Mouse (Mus musculus) layer of hippocampus, adult 2 months (tissue): ENCODE data around the gene Itga11. TPM values are rescaled to one million over a fixed set of nuclear protein-coding genes. Genes with fewer than 3 reads are reported as not detected.

Experiments used
- DNase-seq, 2 experiments: peaks; one replicate each; pipeline ENCODE4 v3.0.0; 2022; ENCODE audit warnings: low spot score in 2 of 2
- H3K27ac ChIP-seq: fragments of 200-600 bp; 2 replicates; pipeline ENCODE4 v1.8.1; 2022
- H3K4me3 ChIP-seq: fragments of 200-600 bp; 2 replicates; pipeline ENCODE4 v1.8.1; 2022; ENCODE audit warnings: mild to moderate bottlenecking
- CTCF ChIP-seq: fragments of 200-600 bp; conservative IDR thresholded peaks from 2 replicates; pipeline ENCODE4 v1.8.1; 2022; ENCODE audit warnings: antibody characterized with exemption, mild to moderate bottlenecking, moderate library complexity
- total RNA-seq, 2 experiments: library from RNA; stranded (reverse); gene quantifications; 2 replicates each; pipeline ENCODE4 v1.2.3; 2021

Itga11 gene
- total RNA-seq, 2 experiments from 2014 or later, result 4.5 to 5.3 TPM

DNA sequence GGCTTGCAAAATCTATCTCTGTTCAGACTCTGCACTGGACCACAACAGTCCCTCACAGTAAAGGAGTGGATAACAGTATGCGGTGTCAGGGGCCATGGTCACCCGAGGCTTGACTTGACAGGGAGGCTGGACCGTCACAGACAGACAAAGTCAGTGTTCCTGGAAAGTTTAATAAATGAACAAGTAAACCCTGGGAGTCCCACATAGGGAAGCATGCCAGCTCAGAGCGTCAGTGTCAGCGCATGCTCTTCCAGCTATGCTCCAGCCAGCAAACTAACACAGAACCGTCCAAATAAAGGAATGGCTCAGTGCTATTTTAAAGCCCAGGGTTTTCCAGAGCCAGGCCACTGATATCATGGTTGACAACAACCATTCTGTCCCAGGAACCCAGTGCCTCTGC lies 69.0 kb downstream of the Itga11 start:
- TF ChIP-seq CTCF, result no peak

GRCm38 (mm10) chr9:62749666-62750065 lies 72.0 kb downstream of the Itga11 start:
- no peak for TF ChIP-seq CTCF
- DNase-seq, result no peak
- H3K27ac ChIP-seq, result no peak overlapping the region
- H3K4me3 ChIP-seq, result no peak overlapping the region

More for the DNA sequence above, 69.0 kb downstream of the Itga11 start:
- DNase-seq, result no peak
- no peak overlapping the region for H3K27ac ChIP-seq
- H3K4me3 ChIP-seq, result no peak overlapping the region

- DNase-seq, result no peak
- TF ChIP-seq CTCF, result no peak
- H3K4me3 ChIP-seq, result no peak overlapping the region
- H3K27ac ChIP-seq, result no peak overlapping the region
Observed at GRCm38 (mm10) chr9:62750381-62750780, 72.8 kb downstream of the Itga11 start.

DNA sequence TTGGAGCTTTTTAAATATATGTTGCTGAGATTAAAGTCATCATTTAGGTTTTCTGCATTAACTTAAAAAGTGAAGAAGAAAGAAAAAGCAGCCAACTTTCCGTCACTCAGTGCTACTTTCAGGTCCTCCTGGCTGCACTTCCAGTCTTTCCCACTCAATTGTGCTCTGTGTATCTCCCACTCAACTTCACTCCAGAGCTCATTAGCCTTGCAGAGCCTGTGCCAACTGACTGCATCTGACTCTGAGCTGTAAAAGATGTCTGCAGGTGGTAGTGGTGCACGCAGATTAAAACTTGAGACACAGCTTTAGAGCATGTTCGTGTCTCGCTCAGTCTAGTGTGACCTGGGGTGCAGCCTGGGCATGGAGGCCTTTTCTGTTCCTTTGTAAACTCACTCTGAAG lies 80.7 kb downstream of the Itga11 start:
- H3K27ac ChIP-seq, result peak overlapping the region; percentile 73
- DNase-seq, result peak in 1 of 2 experiments; percentile 82
- no peak overlapping the region for H3K4me3 ChIP-seq
- 0 out of 2 replicates have a peak, but pooled peaks have one; percentile 12 for TF ChIP-seq CTCF

GRCm38 (mm10) chr9:62759601-62760000 lies 82.0 kb downstream of the Itga11 start:
- peak; percentile 62 for TF ChIP-seq CTCF
- Histone ChIP-seq H3K4me3 (no peak overlapping the region), H3K27ac (peak overlapping the region; percentile 73)
- DNase-seq, result no peak

- no peak overlapping the region; the same call in 1 of the 2 replicates for H3K4me3 ChIP-seq
- TF ChIP-seq CTCF, result no peak
- H3K27ac ChIP-seq, result peak overlapping the region; percentile 90
- DNase-seq, result peak; percentile 58 to 72
Observed at GRCm38 (mm10) chr9:62763478-62763877, 85.9 kb downstream of the Itga11 start.

DNA sequence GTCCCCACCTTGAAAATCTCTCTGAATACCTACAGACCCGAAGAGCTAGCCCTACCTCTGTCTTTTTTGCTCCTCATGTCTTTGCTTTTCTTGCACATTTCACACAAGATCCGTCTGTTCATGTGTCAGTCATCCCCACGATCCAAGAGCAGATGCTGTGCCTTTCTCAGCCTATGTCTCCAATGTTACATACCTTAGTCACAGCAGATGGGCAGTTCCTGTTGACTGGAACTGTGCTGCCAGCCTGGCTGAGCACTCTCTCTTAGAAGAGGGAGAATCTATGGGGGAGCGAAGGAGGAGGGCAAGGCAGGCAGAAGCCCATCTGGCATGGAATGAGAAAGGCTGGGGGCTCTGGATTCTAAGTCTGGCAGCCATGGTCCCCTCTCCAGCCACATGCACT lies 87.7 kb downstream of the Itga11 start:
- Histone ChIP-seq H3K4me3 (no peak overlapping the region), H3K27ac (peak overlapping the region; percentile 90)
- peak in 1 of 2 experiments; percentile 80 for DNase-seq

DNA sequence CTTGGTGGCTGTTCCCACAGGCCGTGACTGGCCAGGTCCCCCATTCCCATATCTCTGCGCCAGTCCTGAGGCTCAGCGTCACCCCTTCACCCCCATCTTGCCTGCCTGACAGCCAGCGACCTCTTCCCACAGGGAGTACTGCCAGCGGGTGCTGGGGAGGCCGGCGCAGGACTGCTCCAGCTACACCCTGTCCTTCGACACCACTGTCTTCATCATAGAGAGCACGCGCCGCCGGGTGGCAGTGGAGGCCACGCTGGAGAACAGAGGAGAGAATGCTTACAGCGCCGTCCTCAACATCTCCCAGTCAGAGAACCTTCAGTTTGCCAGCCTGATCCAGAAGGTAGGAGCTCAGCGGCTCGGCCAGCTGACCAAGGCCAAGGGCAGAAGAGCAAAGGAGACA lies 89.8 kb downstream of the Itga11 start:
- no peak for DNase-seq
- no peak overlapping the region for H3K27ac ChIP-seq
- no peak overlapping the region for H3K4me3 ChIP-seq
- TF ChIP-seq CTCF, result peak; percentile 21

More for the DNA sequence above, 87.7 kb downstream of the Itga11 start:
- no peak for TF ChIP-seq CTCF

- no peak for DNase-seq
- 0 out of 2 replicates have a peak overlapping the region, but pooled peaks have one; percentile 14 for H3K27ac ChIP-seq
- TF ChIP-seq CTCF, result no peak
- H3K4me3 ChIP-seq, result no peak overlapping the region
Observed at GRCm38 (mm10) chr9:62768361-62768760, 90.7 kb downstream of the Itga11 start.

DNA sequence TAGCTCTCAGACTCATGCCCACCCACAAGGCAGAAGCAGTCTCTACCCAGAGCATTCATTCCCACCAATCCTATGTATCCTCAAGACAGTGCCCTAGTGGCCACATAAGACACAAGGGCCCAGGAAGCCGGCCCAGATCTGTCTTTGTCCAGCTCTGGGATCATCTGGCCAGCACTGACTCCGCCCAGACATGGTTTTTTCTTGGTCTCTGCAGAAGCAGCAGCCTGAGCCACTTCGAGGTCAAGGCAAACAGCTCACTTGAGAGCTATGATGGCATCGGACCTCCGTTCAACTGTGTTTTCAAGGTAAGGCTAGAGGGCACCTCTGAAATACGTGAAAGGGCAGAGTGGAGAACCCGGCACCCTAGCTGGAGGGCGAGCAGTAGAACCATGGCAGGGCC lies 95.1 kb downstream of the Itga11 start:
- Histone ChIP-seq H3K27ac (no peak overlapping the region), H3K4me3 (no peak overlapping the region)
- no peak for DNase-seq
- no peak for TF ChIP-seq CTCF

- TF ChIP-seq CTCF, result no peak
- Histone ChIP-seq H3K27ac (no peak overlapping the region), H3K4me3 (no peak overlapping the region)
- no peak for DNase-seq
Observed at GRCm38 (mm10) chr9:62775464-62775863, 97.8 kb downstream of the Itga11 start.

DNA sequence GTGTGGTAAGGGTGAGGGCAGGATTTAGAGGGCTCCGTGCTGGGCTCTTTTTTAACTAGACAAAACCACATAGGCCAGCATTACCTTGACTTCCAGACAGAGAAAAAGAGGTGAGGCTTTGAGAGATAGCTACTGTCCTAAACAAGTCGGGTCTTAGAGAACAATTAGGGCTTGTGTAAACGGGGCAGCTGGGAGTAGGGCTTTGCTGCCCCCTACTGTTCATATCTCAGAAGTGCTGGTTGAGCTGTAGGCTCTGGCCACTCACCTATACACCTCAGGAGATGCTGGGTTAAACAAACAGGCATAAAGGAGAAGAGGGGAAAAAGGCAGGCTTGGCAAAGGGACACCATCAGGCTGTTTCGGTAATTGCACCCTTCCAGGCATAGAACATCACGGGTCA lies 99.8 kb downstream of the Itga11 start:
- TF ChIP-seq CTCF, result peak; percentile 97
- DNase-seq, result peak; percentile 65 to 77
- Histone ChIP-seq H3K27ac (peak overlapping the region; percentile 55; the same call in 1 of the 2 replicates), H3K4me3 (no peak overlapping the region)

DNA sequence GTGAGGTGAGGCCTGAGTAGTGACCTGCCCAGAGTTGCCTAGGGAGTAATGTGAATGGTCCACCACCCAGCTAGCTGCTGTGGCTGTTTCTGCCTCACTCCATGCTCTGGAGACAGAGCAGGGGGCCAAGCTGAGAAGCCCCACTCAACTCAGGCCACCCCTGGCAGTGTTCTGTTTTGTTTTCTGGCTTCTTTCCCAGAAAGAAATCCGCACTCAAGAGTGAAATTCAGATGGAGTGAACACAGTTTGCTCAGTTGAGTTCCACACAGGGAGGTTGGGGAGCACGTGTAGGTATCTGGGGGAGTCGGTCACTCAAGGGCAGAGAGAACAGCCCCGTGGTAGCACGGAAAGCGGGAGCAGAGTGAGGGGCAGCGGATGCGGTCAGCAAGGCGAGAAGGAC lies 101.1 kb downstream of the Itga11 start:
- Histone ChIP-seq H3K27ac (peak overlapping the region; percentile 36; the same call in 1 of the 2 replicates), H3K4me3 (no peak overlapping the region)
- no peak for DNase-seq
- no peak for TF ChIP-seq CTCF

- peak overlapping the region; percentile 97 for H3K27ac ChIP-seq
- DNase-seq, result no peak
- no peak for TF ChIP-seq CTCF
- no peak overlapping the region for H3K4me3 ChIP-seq
Observed at GRCm38 (mm10) chr9:62781965-62782364, 104.3 kb downstream of the Itga11 start.
